Mouse (Mus musculus) limb, embryonic 10.5 days (tissue): ENCODE data around the gene Stx3. TPM values are rescaled to one million over a fixed set of nuclear protein-coding genes. Genes with fewer than 3 reads are reported as not detected.
A peak's percentile ranks its signal among the peaks of the same experiment; 100 is the strongest.

Experiments
- DNase-seq: peaks from one replicate; pipeline ENCODE4 v3.0.0-alpha.2; 2017; ENCODE audit warnings: low spot score
- H3K27ac ChIP-seq: fragments of 300-500 bp; sonication (generic); 2 replicates; pipeline ENCODE4 v1.5.1; 2016; ENCODE audit warnings: mild to moderate bottlenecking
- H3K27me3 ChIP-seq: fragments of 300-500 bp; sonication (generic); 2 replicates; pipeline ENCODE4 v1.6.1; 2016; ENCODE audit warnings: low read depth, mild to moderate bottlenecking; ENCODE audit not compliant: poor library complexity, severe bottlenecking
- H3K36me3 ChIP-seq: fragments of 300-500 bp; sonication (generic); 2 replicates; pipeline ENCODE4 v1.6.1; 2016; ENCODE audit warnings: mild to moderate bottlenecking, moderate library complexity
- H3K4me1 ChIP-seq: fragments of 300-500 bp; sonication (generic); 2 replicates; pipeline ENCODE4 v1.6.1; 2016
- H3K4me3 ChIP-seq: fragments of 300-500 bp; sonication (generic); 2 replicates; pipeline ENCODE4 v1.5.1; 2016; ENCODE audit warnings: mild to moderate bottlenecking, moderate library complexity
- H3K9me3 ChIP-seq: fragments of 300-500 bp; sonication (generic); replicated peaks from 2 replicates; pipeline ENCODE4 v1.6.1; 2016; ENCODE audit warnings: mild to moderate bottlenecking
- WGBS: fragments of 180-500 bp; shearing (Covaris S2); methylation state at CpG from one replicate; pipeline ENCODE4 v1.1.7; 2016; 5-methylcytosine and 5-hydroxymethylcytosine counted together
- polyA plus RNA-seq: library from polyadenylated mRNA; unstranded; fragments of >200 nt; fragmentation: Nextera tagmentation; extraction: Ambion mirVana; gene quantifications from 2 replicates; pipeline ENCODE4 v1.2.1, GENCODE M21; 2016

Gene Stx3
- polyA plus RNA-seq, 1 experiment from 2014 or later, result 5.6 TPM

GRCm38 (mm10) chr19:11800531-11801315 is 18.5 kb downstream of the Stx3 start:
- no peak for DNase-seq
- H3K4me1 ChIP-seq, result no peaks in the 10 kb centered on the region
- no peaks in the 10 kb centered on the region for H3K36me3 ChIP-seq
- H3K27ac ChIP-seq, result no peak overlapping the region
- H3K4me3 ChIP-seq, result no peak overlapping the region
- H3K27me3 ChIP-seq, result no peaks in the 10 kb centered on the region
- H3K9me3 ChIP-seq, result no peaks in the 10 kb centered on the region
- 82% methylated on average over 8 of the region's 8 CpGs for WGBS

- no peaks in the 10 kb centered on the region for H3K36me3 ChIP-seq
- H3K4me3 ChIP-seq, result no peak overlapping the region
- no peak for DNase-seq
- no peaks in the 10 kb centered on the region for H3K9me3 ChIP-seq
- no peaks in the 10 kb centered on the region for H3K4me1 ChIP-seq
- H3K27ac ChIP-seq, result no peak overlapping the region
- 86% methylated on average over 6 of the region's 6 CpGs for WGBS
- no peaks in the 10 kb centered on the region for H3K27me3 ChIP-seq
Observed at GRCm38 (mm10) chr19:11794447-11794846, 24.8 kb downstream of the Stx3 start.

GRCm38 (mm10) chr19:11793741-11794359 is 25.4 kb downstream of the Stx3 start:
- no peak for DNase-seq
- no peaks in the 10 kb centered on the region for H3K27me3 ChIP-seq
- H3K9me3 ChIP-seq, result no peaks in the 10 kb centered on the region
- H3K27ac ChIP-seq, result no peak overlapping the region
- no peak overlapping the region for H3K4me3 ChIP-seq
- 87% methylated on average over 2 of the region's 2 CpGs for WGBS
- H3K36me3 ChIP-seq, result no peaks in the 10 kb centered on the region
- no peaks in the 10 kb centered on the region for H3K4me1 ChIP-seq

GRCm38 (mm10) chr19:11791825-11792224 is 27.4 kb downstream of the Stx3 start:
- no peaks in the 10 kb centered on the region for H3K36me3 ChIP-seq
- H3K4me1 ChIP-seq, result no peaks in the 10 kb centered on the region
- no peak for DNase-seq
- no peaks in the 10 kb centered on the region for H3K27me3 ChIP-seq
- WGBS, result 80% methylated on average over 5 of the region's 5 CpGs
- no peaks in the 10 kb centered on the region for H3K9me3 ChIP-seq
- no peak overlapping the region for H3K27ac ChIP-seq
- no peak overlapping the region for H3K4me3 ChIP-seq

GRCm38 (mm10) chr19:11788876-11789275 is 30.3 kb downstream of the Stx3 start:
- Histone ChIP-seq H3K27ac (no peak overlapping the region), H3K36me3 (no peaks in the 10 kb centered on the region), H3K27me3 (no peaks in the 10 kb centered on the region), H3K9me3 (no peaks in the 10 kb centered on the region), H3K4me3 (no peak overlapping the region), H3K4me1 (no peaks in the 10 kb centered on the region)
- DNase-seq, result no peak
- 88% methylated on average over 6 of the region's 6 CpGs for WGBS

GRCm38 (mm10) chr19:11787826-11788225 is 31.4 kb downstream of the Stx3 start:
- no peaks in the 10 kb centered on the region for H3K9me3 ChIP-seq
- H3K36me3 ChIP-seq, result no peaks in the 10 kb centered on the region
- no peak for DNase-seq
- no peaks in the 10 kb centered on the region for H3K27me3 ChIP-seq
- 93% methylated on average over 6 of the region's 6 CpGs for WGBS
- H3K4me3 ChIP-seq, result no peak overlapping the region
- H3K4me1 ChIP-seq, result no peaks in the 10 kb centered on the region
- no peak overlapping the region for H3K27ac ChIP-seq

GRCm38 (mm10) chr19:11785409-11786154 is 33.6 kb downstream of the Stx3 start:
- no peaks in the 10 kb centered on the region for H3K36me3 ChIP-seq
- WGBS, result 94% methylated on average over 14 of the region's 14 CpGs
- no peaks in the 10 kb centered on the region for H3K9me3 ChIP-seq
- H3K27me3 ChIP-seq, result no peaks in the 10 kb centered on the region
- no peak overlapping the region for H3K27ac ChIP-seq
- H3K4me3 ChIP-seq, result no peak overlapping the region
- no peak for DNase-seq
- no peaks in the 10 kb centered on the region for H3K4me1 ChIP-seq

- Histone ChIP-seq H3K4me3 (no peak overlapping the region), H3K36me3 (peaks cover 47% of the 10 kb centered on the region), H3K4me1 (no peaks in the 10 kb centered on the region), H3K9me3 (no peaks in the 10 kb centered on the region), H3K27me3 (no peaks in the 10 kb centered on the region), H3K27ac (no peak overlapping the region)
- peak; percentile 62 for DNase-seq
- WGBS, result 69% methylated on average over 7 of the region's 7 CpGs
Observed at GRCm38 (mm10) chr19:11777191-11777865, 41.9 kb downstream of the Stx3 start.

- Histone ChIP-seq H3K4me3 (peak within 1 kb of the TSS; percentile 65), H3K9me3 (no peaks in the 10 kb centered on the region), H3K27ac (peak within 1 kb of the TSS; percentile 82), H3K36me3 (peaks cover 33% of the 10 kb centered on the region), H3K27me3 (no peaks in the 10 kb centered on the region), H3K4me1 (peaks cover 5% of the 10 kb centered on the region; the same call in 1 of the 2 replicates)
- peak; percentile 91 for DNase-seq
- under 1% methylated on average over 30 of the region's 30 CpGs for WGBS
Observed at GRCm38 (mm10) chr19:11770205-11770892, 48.9 kb downstream of the Stx3 start, which contains the start of gene Mrpl16. TSS of gene Mrpl16 (plus strand) at chr19:11770391.

GRCm38 (mm10) chr19:11769257-11769920 is 49.8 kb downstream of the Stx3 start:
- peaks cover 23% of the 10 kb centered on the region for H3K36me3 ChIP-seq
- 88% methylated on average over 5 of the region's 5 CpGs for WGBS
- no peak overlapping the region for H3K4me3 ChIP-seq
- H3K4me1 ChIP-seq, result peaks cover 5% of the 10 kb centered on the region; the same call in 1 of the 2 replicates
- no peaks in the 10 kb centered on the region for H3K9me3 ChIP-seq
- no peak overlapping the region for H3K27ac ChIP-seq
- no peak for DNase-seq
- H3K27me3 ChIP-seq, result no peaks in the 10 kb centered on the region

- H3K36me3 ChIP-seq, result peaks cover 12% of the 10 kb centered on the region
- H3K9me3 ChIP-seq, result no peaks in the 10 kb centered on the region
- 16% methylated on average over 3 of the region's 3 CpGs for WGBS
- H3K4me3 ChIP-seq, result no peak overlapping the region
- no peak for DNase-seq
- H3K4me1 ChIP-seq, result peaks cover 5% of the 10 kb centered on the region; the same call in 1 of the 2 replicates
- no peaks in the 10 kb centered on the region for H3K27me3 ChIP-seq
- H3K27ac ChIP-seq, result no peak overlapping the region
Observed at GRCm38 (mm10) chr19:11768163-11768562, 51.0 kb downstream of the Stx3 start.

GRCm38 (mm10) chr19:11766413-11766812 is 52.8 kb downstream of the Stx3 start:
- Histone ChIP-seq H3K36me3 (no peaks in the 10 kb centered on the region), H3K4me1 (peaks cover 5% of the 10 kb centered on the region; the same call in 1 of the 2 replicates), H3K27ac (no peak overlapping the region), H3K4me3 (no peak overlapping the region), H3K27me3 (no peaks in the 10 kb centered on the region), H3K9me3 (no peaks in the 10 kb centered on the region)
- 76% methylated on average over 4 of the region's 4 CpGs for WGBS
- DNase-seq, result no peak
